Mouse (Mus musculus) cerebellum, adult 2 months (tissue): ENCODE results near the gene Pced1b.

Source experiments
- CTCF ChIP-seq: fragments of 200-500 bp; IDR thresholded peaks from 2 replicates; pipeline ENCODE4 v1.5.1; 2011; ENCODE audit warnings: low read depth, mild to moderate bottlenecking, control low read depth, low read length, moderate library complexity, borderline replicate concordance; ENCODE audit not compliant: insufficient read depth
- POLR2A ChIP-seq: fragments of 200-500 bp; IDR thresholded peaks from 2 replicates; pipeline ENCODE4 v1.6.1; 2011; ENCODE audit warnings: low read length, control low read depth, borderline replicate concordance; ENCODE audit not compliant: insufficient read depth

DNA sequence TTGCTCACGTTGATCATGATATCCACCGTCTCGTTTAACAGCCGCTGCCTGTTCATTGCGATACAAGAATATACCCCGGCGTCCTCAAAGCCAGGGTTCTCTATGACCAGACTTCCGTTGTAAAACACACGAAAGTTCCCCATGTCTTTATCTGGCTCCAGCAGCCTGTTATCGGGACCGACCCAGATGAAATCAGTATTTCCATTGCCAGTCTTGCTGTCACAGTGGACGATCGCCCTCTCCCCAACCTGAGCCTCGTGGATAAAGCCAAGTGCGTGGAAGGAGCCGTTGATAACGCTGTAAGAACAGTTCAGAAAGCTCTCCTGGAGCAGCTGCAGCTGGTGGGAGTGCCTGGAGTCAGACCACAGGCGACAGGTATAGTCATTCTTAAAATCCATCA lies 1.5 kb upstream of the Pced1b start:
- TF ChIP-seq CTCF (no peak), POLR2A (no peak)
